Mouse (Mus musculus) cerebellum, adult 9-11 months (tissue): ENCODE results near the gene Sprr2e.

Experiments
- DNase-seq: peaks from one replicate; pipeline ENCODE4 v3.0.0; 2022

Gene Sprr2e

GRCm38 (mm10) chr3:92351843-92352242 is at the start of gene Sprr2e:
TSS of gene Sprr2e (plus strand) at chr3:92352143.
- no peak for DNase-seq

GRCm38 (mm10) chr3:92307406-92307805 is 44.5 kb upstream of the Sprr2e start:
- no peak for DNase-seq

DNA sequence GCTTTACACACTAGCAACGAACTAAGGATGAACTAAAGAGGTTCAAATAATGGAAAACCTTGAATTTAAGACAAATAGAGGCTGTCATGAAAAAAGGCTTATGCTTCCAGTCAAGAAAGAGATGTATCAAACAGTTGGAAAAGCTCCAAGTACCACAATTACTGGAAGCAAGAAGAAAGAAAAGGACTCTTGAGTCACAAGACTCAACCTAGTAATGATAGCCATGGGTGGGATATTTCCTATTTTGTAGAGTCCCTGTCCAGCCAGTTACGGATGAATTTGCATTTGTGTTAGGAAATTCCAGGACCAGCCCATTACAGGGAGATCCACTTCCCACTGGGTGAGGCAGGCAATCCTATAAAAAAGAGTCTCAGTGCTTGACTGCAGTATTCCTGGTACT is 35.6 kb upstream of the Sprr2e start, which contains the start of gene Sprr2b:
Sprr2b (plus strand) TSS at position 301 of the 400 bp plus-strand sequence.
- DNase-seq = no peak

- no peak for DNase-seq
These were observed 34.6 kb upstream of the Sprr2e start for GRCm38 (mm10) chr3:92317384-92317783.

- no peak for DNase-seq
These were observed 15.7 kb upstream of the Sprr2e start for GRCm38 (mm10) chr3:92336278-92336677.

DNA sequence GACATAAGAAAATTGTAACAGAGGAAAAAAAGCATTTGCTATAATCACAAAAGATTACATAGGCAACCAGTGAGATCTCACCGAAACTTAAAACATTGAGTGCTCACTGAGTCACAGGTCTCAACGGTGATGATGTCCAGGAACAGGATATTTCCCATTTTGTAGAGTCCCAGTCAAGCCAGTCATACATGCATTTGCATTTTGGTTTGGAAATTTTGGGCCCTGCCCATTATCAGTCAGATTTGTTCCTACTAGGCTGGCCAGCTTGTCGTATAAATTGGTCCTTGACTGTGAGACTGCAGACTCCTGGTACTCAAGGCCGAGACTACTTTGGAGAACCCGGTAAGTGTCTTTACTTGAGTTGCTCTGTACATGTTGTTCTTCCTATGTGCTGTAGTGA is 13.1 kb upstream of the Sprr2e start, which contains the start of gene Sprr2d:
Sprr2d (plus strand) TSS at position 301 of the 400 bp plus-strand sequence.
- no peak for DNase-seq

DNA sequence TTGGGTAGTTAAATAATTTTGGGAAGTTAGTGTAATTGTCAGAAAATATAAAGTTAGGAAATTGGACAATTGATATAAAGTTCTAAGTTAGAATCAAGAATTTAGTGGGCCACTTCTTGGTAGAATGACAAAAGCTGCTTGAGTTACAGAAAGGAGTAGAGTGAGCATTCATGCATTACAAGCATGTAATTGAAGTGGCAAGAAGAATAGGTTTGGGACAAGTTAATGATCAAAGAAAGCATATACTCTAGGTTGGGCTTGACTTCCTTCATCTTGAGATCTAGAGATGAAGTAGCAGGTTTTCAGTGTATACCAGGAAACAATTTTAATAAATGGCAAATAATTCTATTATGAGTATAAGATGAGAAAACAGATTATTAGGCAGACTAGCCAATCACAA is 9.7 kb downstream of the Sprr2e start:
- no peak for DNase-seq

- DNase-seq = no peak
These were observed 12.9 kb downstream of the Sprr2e start, which contains the start of gene Sprr2f for GRCm38 (mm10) chr3:92364887-92365286. TSS of gene Sprr2f (plus strand) at chr3:92365187.

DNA sequence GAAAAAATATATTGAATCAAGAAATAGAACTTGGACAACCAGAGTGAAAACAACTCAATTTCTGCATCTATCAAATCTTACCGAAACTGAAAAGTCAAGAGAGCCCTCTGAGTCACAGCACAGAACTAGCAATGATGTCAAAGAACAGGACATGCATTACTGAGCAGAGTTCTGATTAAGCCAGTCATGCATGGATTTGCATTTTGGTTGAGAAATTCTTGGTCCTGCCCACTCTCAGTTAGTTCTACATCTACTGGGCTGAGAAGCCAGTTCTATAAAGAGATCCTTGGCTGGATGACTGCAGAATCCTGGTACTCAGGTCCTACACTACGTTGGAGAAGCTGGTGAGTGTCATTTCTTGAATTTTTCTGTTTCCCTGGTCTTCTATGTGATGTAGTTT is 21.7 kb downstream of the Sprr2e start:
- no peak for DNase-seq

- no peak for DNase-seq
These were observed 33.4 kb downstream of the Sprr2e start, which contains the start of gene Sprr2h for GRCm38 (mm10) chr3:92385385-92385784. TSS of gene Sprr2h (plus strand) at chr3:92385685.

- no peak for DNase-seq
These were observed 42.4 kb downstream of the Sprr2e start for GRCm38 (mm10) chr3:92394301-92394700.
